Mouse (Mus musculus) embryo, embryonic 9.5 days (tissue): Measurements from ENCODE around the gene Prdm12.
A peak's percentile ranks its signal among the peaks of the same experiment; 100 is the strongest.
"Not testable (repeated sequence)": the region's sequence is repeated elsewhere in the genome, so short reads cannot be mapped to it uniquely, and the experiment has no call there.

ENCODE experiments used
- DNase-seq: peaks from one replicate; pipeline ENCODE4 v3.0.0-alpha.2; 2017; ENCODE audit errors: extremely low spot score

The Prdm12 gene

GRCm38 (mm10) chr2:31641929-31642328 lies 2.1 kb downstream of the Prdm12 start:
- no peak for DNase-seq

GRCm38 (mm10) chr2:31653971-31654853 lies 14.4 kb downstream of the Prdm12 start:
- peak; percentile 49 for DNase-seq

GRCm38 (mm10) chr2:31654854-31655559 lies 15.2 kb downstream of the Prdm12 start:
- DNase-seq, result peak; percentile 50

- no peak for DNase-seq
Measured at GRCm38 (mm10) chr2:31656374-31656773, 16.5 kb downstream of the Prdm12 start.

- DNase-seq, result no peak
Measured at GRCm38 (mm10) chr2:31662939-31663803, 23.3 kb downstream of the Prdm12 start.

- no peak for DNase-seq
Measured at GRCm38 (mm10) chr2:31663804-31664180, 24.0 kb downstream of the Prdm12 start.

- peak; percentile 56 for DNase-seq
Measured at GRCm38 (mm10) chr2:31667332-31667731, 27.5 kb downstream of the Prdm12 start.

GRCm38 (mm10) chr2:31670551-31671035 lies 30.8 kb downstream of the Prdm12 start, which contains the start of gene Exosc2:
Gene Exosc2 (plus strand): TSS chr2:31670715.
- DNase-seq, result peak; percentile 90

- DNase-seq, result no peak
Measured at GRCm38 (mm10) chr2:31678641-31679040, 38.8 kb downstream of the Prdm12 start.

GRCm38 (mm10) chr2:31681051-31681707 lies 41.3 kb downstream of the Prdm12 start:
- DNase-seq, result not testable (repeated sequence)

- no peak for DNase-seq
Measured at GRCm38 (mm10) chr2:31681731-31682235, 41.9 kb downstream of the Prdm12 start.

GRCm38 (mm10) chr2:31683666-31684065 lies 43.8 kb downstream of the Prdm12 start:
- peak; percentile 51 for DNase-seq

GRCm38 (mm10) chr2:31688074-31688925 lies 48.5 kb downstream of the Prdm12 start, which contains the start of gene Abl1:
Gene Abl1 (plus strand): TSS chr2:31688376.
- DNase-seq, result peak; percentile 95

GRCm38 (mm10) chr2:31689045-31689444 lies 49.2 kb downstream of the Prdm12 start:
- no peak for DNase-seq

GRCm38 (mm10) chr2:31690063-31690462 lies 50.2 kb downstream of the Prdm12 start:
- no peak for DNase-seq

- DNase-seq, result no peak
Measured at GRCm38 (mm10) chr2:31698209-31698608, 58.4 kb downstream of the Prdm12 start.

GRCm38 (mm10) chr2:31700545-31701446 lies 61.0 kb downstream of the Prdm12 start:
- peak; percentile 45 for DNase-seq

GRCm38 (mm10) chr2:31703226-31703625 lies 63.4 kb downstream of the Prdm12 start:
- no peak for DNase-seq
